Mouse (Mus musculus): Measurements from ENCODE around the gene Ola1. TPM values are rescaled to one million over a fixed set of nuclear protein-coding genes. Genes with fewer than 3 reads are reported as not detected.

Gene Ola1
- total and polyA plus RNA-seq, 2 experiments from 2014 or later = 33.3 to 66.2 TPM

- Histone ChIP-seq H3K4me2 (ENCODE audit: low read depth, low read length) (peak overlapping the region; percentile 34), H3K9me3 (replicated peaks; ENCODE audit: control insufficient read depth, low read length) (no peaks in the 10 kb centered on the region), H3K27ac (ENCODE audit: low read depth) (peak overlapping the region; percentile 30), H3K9ac (replicated peaks; ENCODE audit: low read depth, low read length) (0 out of 2 replicates have a peak overlapping the region, but pooled peaks have one; percentile 10), H3K4me3 (ENCODE audit: low read depth, low read length) (no peak overlapping the region), H3K36me3 (replicated peaks; ENCODE audit: control insufficient read depth, insufficient read depth, low read length) (no peaks in the 10 kb centered on the region), H3K4me1 (ENCODE audit: control insufficient read depth, insufficient read depth) (peaks cover 7% of the 10 kb centered on the region; the same call in 1 of the 2 replicates), H3K27me3 (ENCODE audit: control insufficient read depth, insufficient read depth, low read length) (no peaks in the 10 kb centered on the region)
- ATAC-seq (ENCODE audit: insufficient read depth, low read depth) = peak; percentile 73
- DNase-seq (ENCODE audit: low spot score) = peak; percentile 66
- no peak for TF ChIP-seq EP300 (IDR thresholded peaks at IDR 0.05; ENCODE audit: low read depth)
- TF ChIP-seq CTCF (IDR thresholded peaks at IDR 0.05; ENCODE audit: low read depth) = no peak
- 8% methylated on average over 8 of the region's 8 CpGs for WGBS
Measured at GRCm38 (mm10) chr2:73085669-73086304, 132.9 kb downstream of the Ola1 start.

- Histone ChIP-seq H3K36me3 (replicated peaks; ENCODE audit: control insufficient read depth, insufficient read depth, low read length) (no peaks in the 10 kb centered on the region), H3K9ac (replicated peaks; ENCODE audit: low read depth, low read length) (no peak overlapping the region), H3K27me3 (ENCODE audit: control insufficient read depth, insufficient read depth, low read length) (no peaks in the 10 kb centered on the region), H3K4me2 (ENCODE audit: low read depth, low read length) (no peak overlapping the region), H3K4me1 (ENCODE audit: control insufficient read depth, insufficient read depth) (peaks cover 7% of the 10 kb centered on the region; the same call in 1 of the 2 replicates), H3K4me3 (ENCODE audit: low read depth, low read length) (no peak overlapping the region), H3K9me3 (replicated peaks; ENCODE audit: control insufficient read depth, low read length) (no peaks in the 10 kb centered on the region), H3K27ac (ENCODE audit: low read depth) (no peak overlapping the region)
- no peak for TF ChIP-seq EP300 (IDR thresholded peaks at IDR 0.05; ENCODE audit: low read depth)
- TF ChIP-seq CTCF (IDR thresholded peaks at IDR 0.05; ENCODE audit: low read depth) = no peak
- DNase-seq (ENCODE audit: low spot score) (no peak), ATAC-seq (ENCODE audit: insufficient read depth, low read depth) (no peak)
- 79% methylated on average over 10 of the region's 10 CpGs for WGBS
Measured at GRCm38 (mm10) chr2:73082476-73082875, 136.2 kb downstream of the Ola1 start.

GRCm38 (mm10) chr2:73081861-73082260, 136.9 kb downstream of the Ola1 start:
- ATAC-seq (ENCODE audit: insufficient read depth, low read depth) = no peak
- Histone ChIP-seq H3K4me3 (ENCODE audit: low read depth, low read length) (no peak overlapping the region), H3K4me1 (ENCODE audit: control insufficient read depth, insufficient read depth) (peaks cover 7% of the 10 kb centered on the region; the same call in 1 of the 2 replicates), H3K9me3 (replicated peaks; ENCODE audit: control insufficient read depth, low read length) (no peaks in the 10 kb centered on the region), H3K27ac (ENCODE audit: low read depth) (no peak overlapping the region), H3K9ac (replicated peaks; ENCODE audit: low read depth, low read length) (no peak overlapping the region), H3K27me3 (ENCODE audit: control insufficient read depth, insufficient read depth, low read length) (no peaks in the 10 kb centered on the region), H3K36me3 (replicated peaks; ENCODE audit: control insufficient read depth, insufficient read depth, low read length) (no peaks in the 10 kb centered on the region), H3K4me2 (ENCODE audit: low read depth, low read length) (no peak overlapping the region)
- WGBS = 83% methylated on average over 2 of the region's 2 CpGs
- no peak for TF ChIP-seq EP300 (IDR thresholded peaks at IDR 0.05; ENCODE audit: low read depth)
- TF ChIP-seq CTCF (IDR thresholded peaks at IDR 0.05; ENCODE audit: low read depth) = no peak
- no peak for DNase-seq (ENCODE audit: low spot score)

GRCm38 (mm10) chr2:73080084-73080483, 138.6 kb downstream of the Ola1 start:
- H3K9me3 ChIP-seq (replicated peaks; ENCODE audit: control insufficient read depth, low read length) = no peaks in the 10 kb centered on the region

GRCm38 (mm10) chr2:73079311-73079710, 139.4 kb downstream of the Ola1 start:
- 69% methylated on average over 15 of the region's 15 CpGs for WGBS
- Histone ChIP-seq H3K9me3 (replicated peaks; ENCODE audit: control insufficient read depth, low read length) (no peaks in the 10 kb centered on the region), H3K4me2 (ENCODE audit: low read depth, low read length) (no peak overlapping the region), H3K4me3 (ENCODE audit: low read depth, low read length) (no peak overlapping the region), H3K9ac (replicated peaks; ENCODE audit: low read depth, low read length) (no peak overlapping the region), H3K27ac (ENCODE audit: low read depth) (no peak overlapping the region), H3K27me3 (ENCODE audit: control insufficient read depth, insufficient read depth, low read length) (no peaks in the 10 kb centered on the region), H3K36me3 (replicated peaks; ENCODE audit: control insufficient read depth, insufficient read depth, low read length) (no peaks in the 10 kb centered on the region), H3K4me1 (ENCODE audit: control insufficient read depth, insufficient read depth) (no peaks in the 10 kb centered on the region)
- ATAC-seq (ENCODE audit: insufficient read depth, low read depth) = no peak
- no peak for DNase-seq (ENCODE audit: low spot score)
- no peak for TF ChIP-seq EP300 (IDR thresholded peaks at IDR 0.05; ENCODE audit: low read depth)
- no peak for TF ChIP-seq CTCF (IDR thresholded peaks at IDR 0.05; ENCODE audit: low read depth)

More at GRCm38 (mm10) chr2:73080084-73080483, 138.6 kb downstream of the Ola1 start:
- H3K27ac ChIP-seq (ENCODE audit: low read depth) = no peak overlapping the region
- DNase-seq (ENCODE audit: low spot score) (no peak), ATAC-seq (ENCODE audit: insufficient read depth, low read depth) (no peak)
- no peaks in the 10 kb centered on the region for H3K27me3 ChIP-seq (ENCODE audit: control insufficient read depth, insufficient read depth, low read length)
- no peak overlapping the region for H3K4me2 ChIP-seq (ENCODE audit: low read depth, low read length)
- H3K9ac ChIP-seq (replicated peaks; ENCODE audit: low read depth, low read length) = no peak overlapping the region
- no CpG with 5 or more reads among the region's 2 CpGs for WGBS
- H3K4me3 ChIP-seq (ENCODE audit: low read depth, low read length) = no peak overlapping the region
- peak; percentile 43 for TF ChIP-seq CTCF (IDR thresholded peaks at IDR 0.05; ENCODE audit: low read depth)
- no peak for TF ChIP-seq EP300 (IDR thresholded peaks at IDR 0.05; ENCODE audit: low read depth)
- no peaks in the 10 kb centered on the region for H3K36me3 ChIP-seq (replicated peaks; ENCODE audit: control insufficient read depth, insufficient read depth, low read length)
- H3K4me1 ChIP-seq (ENCODE audit: control insufficient read depth, insufficient read depth) = no peaks in the 10 kb centered on the region

All from heart, postnatal 0 days (tissue).